Mouse (Mus musculus): Measurements from ENCODE around the gene Gng5. TPM values are rescaled to one million over a fixed set of nuclear protein-coding genes. Genes with fewer than 3 reads are reported as not detected.
A peak's percentile ranks its signal among the peaks of the same experiment; 100 is the strongest.

The Gng5 gene
- polyA plus RNA-seq, 1 experiment, result 157 TPM

GRCm38 (mm10) chr3:146500003-146500809 lies 599 bp downstream of the Gng5 start:
- peak; percentile 69 for DNase-seq (ENCODE audit: low read depth)
- TF ChIP-seq CTCF (IDR thresholded peaks at IDR 0.05; ENCODE audit: borderline replicate concordance, extremely low read depth, insufficient read depth, insufficient read length) (no peak), POLR2A (IDR thresholded peaks at IDR 0.05; ENCODE audit: borderline replicate concordance, extremely low read depth, insufficient read depth, insufficient read length, poor library complexity, severe bottlenecking) (0 out of 2 replicates have a peak, but pooled peaks have one; percentile 31)

GRCm38 (mm10) chr3:146500810-146501201 lies 1.2 kb downstream of the Gng5 start:
- peak; percentile 3 for DNase-seq (ENCODE audit: low read depth)
- no peak for TF ChIP-seq CTCF (IDR thresholded peaks at IDR 0.05; ENCODE audit: borderline replicate concordance, extremely low read depth, insufficient read depth, insufficient read length)
- no peak for TF ChIP-seq POLR2A (IDR thresholded peaks at IDR 0.05; ENCODE audit: borderline replicate concordance, extremely low read depth, insufficient read depth, insufficient read length, poor library complexity, severe bottlenecking)

- TF ChIP-seq CTCF (IDR thresholded peaks at IDR 0.05; ENCODE audit: borderline replicate concordance, extremely low read depth, insufficient read depth, insufficient read length) (no peak), POLR2A (IDR thresholded peaks at IDR 0.05; ENCODE audit: borderline replicate concordance, extremely low read depth, insufficient read depth, insufficient read length, poor library complexity, severe bottlenecking) (no peak)
- DNase-seq (ENCODE audit: low read depth), result no peak
Measured at GRCm38 (mm10) chr3:146501601-146502123, 2.1 kb downstream of the Gng5 start.

- TF ChIP-seq POLR2A (IDR thresholded peaks at IDR 0.05; ENCODE audit: borderline replicate concordance, extremely low read depth, insufficient read depth, insufficient read length, poor library complexity, severe bottlenecking) (no peak), CTCF (IDR thresholded peaks at IDR 0.05; ENCODE audit: borderline replicate concordance, extremely low read depth, insufficient read depth, insufficient read length) (no peak)
- DNase-seq (ENCODE audit: low read depth), result no peak
Measured at GRCm38 (mm10) chr3:146506711-146507110, 7.1 kb downstream of the Gng5 start.

GRCm38 (mm10) chr3:146520226-146520797 lies 20.7 kb downstream of the Gng5 start:
- TF ChIP-seq CTCF (IDR thresholded peaks at IDR 0.05; ENCODE audit: borderline replicate concordance, extremely low read depth, insufficient read depth, insufficient read length), result peak; percentile 12; the same call in 1 of the 2 replicates
- TF ChIP-seq POLR2A (IDR thresholded peaks at IDR 0.05; ENCODE audit: borderline replicate concordance, extremely low read depth, insufficient read depth, insufficient read length, poor library complexity, severe bottlenecking), result no peak
- DNase-seq (ENCODE audit: low read depth), result no peak

- no peak for TF ChIP-seq CTCF (IDR thresholded peaks at IDR 0.05; ENCODE audit: borderline replicate concordance, extremely low read depth, insufficient read depth, insufficient read length)
- peak; percentile 40; the same call in 1 of the 2 replicates for TF ChIP-seq POLR2A (IDR thresholded peaks at IDR 0.05; ENCODE audit: borderline replicate concordance, extremely low read depth, insufficient read depth, insufficient read length, poor library complexity, severe bottlenecking)
- DNase-seq (ENCODE audit: low read depth), result peak; percentile 98
Measured at GRCm38 (mm10) chr3:146520798-146521651, 21.4 kb downstream of the Gng5 start, which contains the start of gene Rpf1. TSS of gene Rpf1 (minus strand) at chr3:146521429.

- TF ChIP-seq POLR2A (IDR thresholded peaks at IDR 0.05; ENCODE audit: borderline replicate concordance, extremely low read depth, insufficient read depth, insufficient read length, poor library complexity, severe bottlenecking) (no peak), CTCF (IDR thresholded peaks at IDR 0.05; ENCODE audit: borderline replicate concordance, extremely low read depth, insufficient read depth, insufficient read length) (no peak)
- no peak for DNase-seq (ENCODE audit: low read depth)
Measured at GRCm38 (mm10) chr3:146521652-146522020, 22.0 kb downstream of the Gng5 start.

- peak; percentile 39 for DNase-seq (ENCODE audit: low read depth)
- TF ChIP-seq CTCF (IDR thresholded peaks at IDR 0.05; ENCODE audit: borderline replicate concordance, extremely low read depth, insufficient read depth, insufficient read length) (no peak), POLR2A (IDR thresholded peaks at IDR 0.05; ENCODE audit: borderline replicate concordance, extremely low read depth, insufficient read depth, insufficient read length, poor library complexity, severe bottlenecking) (no peak)
Measured at GRCm38 (mm10) chr3:146528335-146528734, 28.7 kb downstream of the Gng5 start.

GRCm38 (mm10) chr3:146534986-146535385 lies 35.4 kb downstream of the Gng5 start:
- no peak for DNase-seq (ENCODE audit: low read depth)
- no peak for TF ChIP-seq POLR2A (IDR thresholded peaks at IDR 0.05; ENCODE audit: borderline replicate concordance, extremely low read depth, insufficient read depth, insufficient read length, poor library complexity, severe bottlenecking)
- TF ChIP-seq CTCF (IDR thresholded peaks at IDR 0.05; ENCODE audit: borderline replicate concordance, extremely low read depth, insufficient read depth, insufficient read length), result no peak

GRCm38 (mm10) chr3:146540521-146541273 lies 41.1 kb downstream of the Gng5 start:
- no peak for DNase-seq (ENCODE audit: low read depth)
- TF ChIP-seq POLR2A (IDR thresholded peaks at IDR 0.05; ENCODE audit: borderline replicate concordance, extremely low read depth, insufficient read depth, insufficient read length, poor library complexity, severe bottlenecking) (no peak), CTCF (IDR thresholded peaks at IDR 0.05; ENCODE audit: borderline replicate concordance, extremely low read depth, insufficient read depth, insufficient read length) (no peak)
